Mouse (Mus musculus): ENCODE measurements around the gene Nt5dc3.

GRCm38 (mm10) chr10:86825871-86826522 lies 47.2 kb downstream of the Nt5dc3 start:
- TF ChIP-seq CTCF (conservative IDR thresholded peaks at IDR 0.05 in 1 of 2, IDR thresholded peaks at IDR 0.05 in 1 of 2; ENCODE audit: low read depth in 2 of 2, low read length in 2 of 2) (no peak), ZMIZ1 (IDR thresholded peaks at IDR 0.05; ENCODE audit: low read depth, low read length) (no peak), USF1 (IDR thresholded peaks at IDR 0.05; ENCODE audit: low read depth, low read length) (no peak), NELFE (IDR thresholded peaks at IDR 0.05; ENCODE audit: low read depth, low read length) (no peak), JUND (conservative IDR thresholded peaks at IDR 0.05; ENCODE audit: low read depth, low read length) (no peak), POLR2A (IDR thresholded peaks at IDR 0.05; ENCODE audit: low read depth, low read length) (no peak), ZC3H11A (IDR thresholded peaks at IDR 0.05; ENCODE audit: low read depth, low read length) (no peak), SMC3 (IDR thresholded peaks at IDR 0.05; ENCODE audit: low read depth, low read length) (no peak), NRF1 (IDR thresholded peaks at IDR 0.05; ENCODE audit: low read depth, low read length) (no peak), MEF2A (IDR thresholded peaks at IDR 0.05; ENCODE audit: borderline replicate concordance, low read depth, low read length) (no peak), ELF1 (IDR thresholded peaks at IDR 0.05; ENCODE audit: low read depth, low read length) (no peak), RCOR1 (conservative IDR thresholded peaks at IDR 0.05; ENCODE audit: low read depth, low read length) (no peak), SIN3A (IDR thresholded peaks at IDR 0.05; ENCODE audit: low read length) (no peak), MAX (IDR thresholded peaks at IDR 0.05; ENCODE audit: low read length) (no peak)
